Mouse (Mus musculus) MEL (cell line): Measurements from ENCODE around the gene Prss40. TPM values are rescaled to one million over a fixed set of nuclear protein-coding genes. Genes with fewer than 3 reads are reported as not detected.

Experiments
- DNase-seq: peaks from one replicate; pipeline ENCODE4 v3.0.0; 2011; ENCODE audit warnings: low read depth, low spot score
- H3K27ac ChIP-seq: 2 replicates; pipeline ENCODE4 v1.5.1; 2012; ENCODE audit warnings: low read depth, mild to moderate bottlenecking, control low read depth, low read length, moderate library complexity; ENCODE audit not compliant: control insufficient read depth
- H3K27me3 ChIP-seq, 2 experiments: fragments of 150-350 bp in 1 of 2; sonication (generic) in 1 of 2; 2 replicates each; pipeline ENCODE4 v1.6.1; 2012; ENCODE audit warnings: low read length in 2 of 2, mild to moderate bottlenecking in 2 of 2, improper control_type of control experiment in 1 of 2, moderate library complexity in 1 of 2; ENCODE audit not compliant: insufficient read depth in 2 of 2, control insufficient read depth in 1 of 2
- H3K36me3 ChIP-seq, 2 experiments: 2 replicates each; pipeline ENCODE4 v1.6.1; 2012 to 2014; ENCODE audit warnings: low read length in 2 of 2, improper control_type of control experiment in 1 of 2, inconsistent platforms in 1 of 2, mild to moderate bottlenecking in 1 of 2; ENCODE audit not compliant: insufficient read depth in 2 of 2, control insufficient read depth in 1 of 2
- H3K4me1 ChIP-seq, 2 experiments: fragments of 150-350 bp in 1 of 2; sonication (generic) in 1 of 2; 2 replicates each; pipeline ENCODE4 v1.6.1; 2012; ENCODE audit warnings: low read length in 2 of 2, improper control_type of control experiment in 1 of 2, mild to moderate bottlenecking in 1 of 2; ENCODE audit not compliant: insufficient read depth in 2 of 2, control insufficient read depth in 1 of 2
- H3K4me3 ChIP-seq, 2 experiments: fragments of 150-350 bp in 1 of 2; sonication (generic) in 1 of 2; 2 replicates each; pipeline ENCODE4 v1.5.1; 2012; ENCODE audit warnings: low read depth in 2 of 2, low read length in 2 of 2, mild to moderate bottlenecking in 2 of 2, moderate library complexity in 2 of 2, control low read depth in 1 of 2, improper control_type of control experiment in 1 of 2; ENCODE audit not compliant: control insufficient read depth in 1 of 2, insufficient read depth in 1 of 2
- H3K79me2 ChIP-seq: 2 replicates; pipeline ENCODE4 v1.6.1; 2012; ENCODE audit warnings: mild to moderate bottlenecking, low read length, moderate library complexity; ENCODE audit not compliant: control insufficient read depth, poor library complexity, insufficient read depth
- H3K9ac ChIP-seq: 2 replicates; pipeline ENCODE4 v1.6.1; 2012; ENCODE audit warnings: low read depth, mild to moderate bottlenecking, control low read depth, low read length, moderate library complexity; ENCODE audit not compliant: control insufficient read depth, poor library complexity, severe bottlenecking
- H3K9me3 ChIP-seq: fragments of 150-350 bp; sonication (generic); replicated peaks from 2 replicates; pipeline ENCODE4 v1.6.1; 2012; ENCODE audit warnings: mild to moderate bottlenecking, low read length, improper control_type of control experiment, moderate library complexity; ENCODE audit not compliant: insufficient read depth
- CHD2 ChIP-seq: IDR thresholded peaks from 2 replicates; pipeline ENCODE4 v1.6.1; 2011; ENCODE audit warnings: low read length, improper control_type of control experiment
- CTCF ChIP-seq, 3 experiments: IDR thresholded peaks in 2 of 3; conservative IDR thresholded peaks in 1 of 3; 2 replicates each; pipeline ENCODE4 v1.5.1; 2011 to 2012; ENCODE audit warnings: low read length in 3 of 3, low read depth in 2 of 3, mild to moderate bottlenecking in 2 of 3, improper control_type of control experiment in 1 of 3, inconsistent platforms in 1 of 3, mixed read lengths in 1 of 3, moderate library complexity in 1 of 3; ENCODE audit not compliant: control insufficient read depth in 1 of 3, insufficient read depth in 1 of 3, poor library complexity in 1 of 3, severe bottlenecking in 1 of 3
- E2F4 ChIP-seq: IDR thresholded peaks from 2 replicates; pipeline ENCODE4 v1.6.1; 2011; ENCODE audit warnings: low read depth, low read length, improper control_type of control experiment, borderline replicate concordance
- ETS1 ChIP-seq: IDR thresholded peaks from 2 replicates; pipeline ENCODE4 v1.6.1; 2012; ENCODE audit warnings: low read depth, mild to moderate bottlenecking, inconsistent platforms, low read length, improper control_type of control experiment, moderate library complexity
- KAT2A ChIP-seq: conservative IDR thresholded peaks from 2 replicates; pipeline ENCODE4 v1.6.1; 2012; ENCODE audit warnings: low read depth, low read length, improper control_type of control experiment, inconsistent platforms
- MAZ ChIP-seq: IDR thresholded peaks from 2 replicates; pipeline ENCODE4 v1.6.1; 2012; ENCODE audit warnings: low read depth, mild to moderate bottlenecking, inconsistent platforms, low read length, improper control_type of control experiment
- MEF2A ChIP-seq: IDR thresholded peaks from 2 replicates; pipeline ENCODE4 v1.6.1; 2014; ENCODE audit warnings: low read depth, mild to moderate bottlenecking, inconsistent platforms, low read length, improper control_type of control experiment; ENCODE audit not compliant: poor library complexity, insufficient replicate concordance, severe bottlenecking; ENCODE audit errors: extremely low read depth
- MXI1 ChIP-seq: IDR thresholded peaks from 2 replicates; pipeline ENCODE4 v1.6.1; 2011; ENCODE audit warnings: mild to moderate bottlenecking, low read depth, low read length, improper control_type of control experiment
- POLR2A ChIP-seq, 2 experiments: IDR thresholded peaks; 2 replicates each; pipeline ENCODE4 v1.6.1; 2011 to 2012; ENCODE audit warnings: low read length in 2 of 2, mild to moderate bottlenecking in 2 of 2, control low read depth in 1 of 2, improper control_type of control experiment in 1 of 2, low read depth in 1 of 2, moderate library complexity in 1 of 2; ENCODE audit not compliant: control insufficient read depth in 1 of 2, insufficient read depth in 1 of 2, poor library complexity in 1 of 2
- POLR2AphosphoS5 ChIP-seq: IDR thresholded peaks from 2 replicates; pipeline ENCODE4 v1.6.1; 2012; ENCODE audit warnings: low read depth, borderline replicate concordance, mild to moderate bottlenecking, inconsistent platforms, low read length, moderate library complexity, mixed read lengths
- RAD21 ChIP-seq: IDR thresholded peaks from 2 replicates; pipeline ENCODE4 v1.6.1; 2011; ENCODE audit warnings: mild to moderate bottlenecking, low read depth, low read length, improper control_type of control experiment
- RCOR1 ChIP-seq: IDR thresholded peaks from 2 replicates; pipeline ENCODE4 v1.6.1; 2012; ENCODE audit warnings: low read depth, mild to moderate bottlenecking, inconsistent platforms, low read length, improper control_type of control experiment
- SIN3A ChIP-seq: IDR thresholded peaks from 2 replicates; pipeline ENCODE4 v1.6.1; 2012; ENCODE audit warnings: low read length, improper control_type of control experiment, inconsistent platforms
- SMC3 ChIP-seq: IDR thresholded peaks from 2 replicates; pipeline ENCODE4 v1.6.1; 2011; ENCODE audit warnings: low read depth, low read length, improper control_type of control experiment
- ZKSCAN1 ChIP-seq: IDR thresholded peaks from 2 replicates; pipeline ENCODE4 v1.6.1; 2012; ENCODE audit warnings: low read depth, mild to moderate bottlenecking, inconsistent platforms, low read length, improper control_type of control experiment, moderate library complexity
- ZNF384 ChIP-seq: IDR thresholded peaks from 2 replicates; pipeline ENCODE4 v1.6.1; 2012; ENCODE audit warnings: low read depth, mild to moderate bottlenecking, inconsistent platforms, low read length, improper control_type of control experiment
- polyA plus RNA-seq, 2 experiments: library from polyadenylated mRNA; stranded (reverse) in 1 of 2; unstranded in 1 of 2; fragments of >175 nt in 1 of 2; fragments of >200 nt in 1 of 2; gene quantifications; 2 replicates each; pipeline versions ENCODE4 v1.2.1 to v1.2.4; 2012; ENCODE audit warnings: low replicate concordance in 2 of 2, low read depth in 1 of 2; ENCODE audit not compliant: insufficient read length in 2 of 2, insufficient read depth in 1 of 2, missing spikeins in 1 of 2
- total RNA-seq: library from RNA; depleted of rRNA; stranded (reverse); fragments of 300-350 nt; gene quantifications from 2 replicates; pipeline ENCODE4 v1.2.3, GENCODE M21; 2012

Gene Prss40
- total and polyA plus RNA-seq, 3 experiments: not detected

DNA sequence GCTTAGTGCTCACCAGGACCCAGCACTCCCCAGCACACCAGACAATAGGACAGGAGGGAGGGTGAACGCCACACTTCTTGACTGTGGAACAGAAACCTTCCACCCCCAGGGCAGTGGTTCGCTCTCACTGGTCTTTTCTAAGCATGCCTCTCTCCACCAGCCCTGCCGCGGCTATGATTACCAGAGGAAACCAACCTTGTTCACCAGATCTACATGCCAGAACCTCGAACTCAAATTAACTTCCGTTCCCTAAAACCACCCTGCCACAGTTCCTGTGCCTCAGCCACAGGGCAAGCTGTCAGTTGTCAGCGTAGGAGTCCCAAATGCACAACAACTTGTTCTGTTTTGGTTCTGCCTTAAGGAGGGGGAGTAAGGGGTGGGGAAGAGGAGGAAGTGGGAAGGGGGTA, 50.2 kb downstream of the Prss40 start:
- peak overlapping the region; percentile 46 for H3K9ac ChIP-seq
- H3K27me3 ChIP-seq: no peaks in the 10 kb centered on the region
- DNase-seq: peak; percentile 60
- H3K27ac ChIP-seq: 0 out of 2 replicates have a peak overlapping the region, but pooled peaks have one; percentile 16
- H3K4me3 ChIP-seq: peak overlapping the region; percentile 58 to 71
- H3K9me3 ChIP-seq: no peaks in the 10 kb centered on the region
- no peaks in the 10 kb centered on the region for H3K36me3 ChIP-seq
- no peak for TF ChIP-seq MEF2A
- TF ChIP-seq SMC3: no peak
- no peak for TF ChIP-seq ETS1
- TF ChIP-seq MAZ: no peak
- TF ChIP-seq E2F4: no peak
- TF ChIP-seq CHD2: no peak
- no peak for TF ChIP-seq CTCF (IDR thresholded peaks at IDR 0.05 in 2 of 3, conservative IDR thresholded peaks at IDR 0.05 in 1 of 3; ENCODE audit: control insufficient read depth in 1 of 3, insufficient read depth in 1 of 3, low read depth in 2 of 3, low read length in 3 of 3, poor library complexity in 1 of 3, severe bottlenecking in 1 of 3)
- peak; percentile 9; the same call in 1 of the 2 replicates for TF ChIP-seq MXI1
- no peak for TF ChIP-seq KAT2A
- TF ChIP-seq POLR2A (IDR thresholded peaks at IDR 0.05; ENCODE audit: control insufficient read depth in 1 of 2, insufficient read depth in 1 of 2, low read depth in 1 of 2, low read length in 2 of 2, poor library complexity in 1 of 2): no peak
- no peak for TF ChIP-seq ZKSCAN1
- no peak for TF ChIP-seq RCOR1
- no peak for TF ChIP-seq RAD21
- no peak for TF ChIP-seq ZNF384
- peak; percentile 37 for TF ChIP-seq SIN3A
- TF ChIP-seq POLR2AphosphoS5: no peak
- no peaks in the 10 kb centered on the region for H3K79me2 ChIP-seq
- peaks cover 0 to 8% of the 10 kb centered on the region in 2 experiments; a peak in 3 of 4 replicates for H3K4me1 ChIP-seq

DNA sequence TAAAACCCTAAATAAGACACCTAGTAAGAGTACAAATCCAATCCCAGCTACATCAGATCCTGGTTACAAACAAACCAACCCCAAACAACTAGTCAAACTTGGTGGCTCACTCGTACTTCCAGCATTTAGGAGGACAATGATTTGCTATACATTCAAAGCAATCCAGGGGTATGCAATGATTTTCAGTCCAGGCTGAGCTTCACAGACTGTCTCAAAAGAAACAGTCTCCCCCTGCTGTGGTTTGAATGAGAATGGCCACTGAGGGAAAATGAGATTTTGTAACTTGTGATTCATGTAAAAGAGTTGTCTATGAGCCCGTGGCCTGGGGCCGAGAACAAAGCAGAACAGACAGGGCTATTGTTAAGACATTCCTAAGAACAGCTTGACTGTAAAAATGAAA, 52.8 kb downstream of the Prss40 start:
- Histone ChIP-seq H3K27me3 (no peaks in the 10 kb centered on the region; a peak in 1 of 4 replicates), H3K27ac (no peak overlapping the region), H3K36me3 (no peaks in the 10 kb centered on the region), H3K9me3 (no peaks in the 10 kb centered on the region), H3K4me1 (peaks cover 0 to 15% of the 10 kb centered on the region in 2 experiments; a peak in 3 of 4 replicates), H3K79me2 (no peaks in the 10 kb centered on the region), H3K4me3 (no peak overlapping the region), H3K9ac (no peak overlapping the region)
- TF ChIP-seq ZNF384: no peak
- no peak for DNase-seq
